Mouse (Mus musculus): Measurements from ENCODE around the gene Serpinb1a. TPM values are rescaled to one million over a fixed set of nuclear protein-coding genes. Genes with fewer than 3 reads are reported as not detected.

Serpinb1a gene
- polyA plus RNA-seq, 1 experiment from 2014 or later: 2.6 TPM

Other genes starting within 250 kb of the Serpinb1a start
- 0.24 and 0.35 TPM in 2 replicates for gene Mylk4, start 67.2 kb downstream of the Serpinb1a start, polyA plus RNA-seq (2014; fragmentation: Nextera tagmentation; extraction: Ambion mirVana)
- gene Wrnip1, start 49.1 kb downstream of the Serpinb1a start, polyA plus RNA-seq (2014; fragmentation: Nextera tagmentation; extraction: Ambion mirVana): 29.9 and 34.6 TPM in 2 replicates
- not detected in 2 replicates for gene D930007J09Rik, start 48.3 kb downstream of the Serpinb1a start, polyA plus RNA-seq (2014; fragmentation: Nextera tagmentation; extraction: Ambion mirVana)
- gene Serpinb1c, start 47.0 kb upstream of the Serpinb1a start, polyA plus RNA-seq (2014; fragmentation: Nextera tagmentation; extraction: Ambion mirVana): not detected in 2 replicates
- gene Serpinb6b, start 114.0 kb upstream of the Serpinb1a start, polyA plus RNA-seq (2014; fragmentation: Nextera tagmentation; extraction: Ambion mirVana): 1.7 and 2.8 TPM in 2 replicates
- 2.0 and 2.7 TPM in 2 replicates for gene Serpinb9, start 152.1 kb upstream of the Serpinb1a start, polyA plus RNA-seq (2014; fragmentation: Nextera tagmentation; extraction: Ambion mirVana)
- 0.37 and 0.40 TPM in 2 replicates for gene Serpinb9b, start 176.2 kb upstream of the Serpinb1a start, polyA plus RNA-seq (2014; fragmentation: Nextera tagmentation; extraction: Ambion mirVana)
- 32.7 and 32.8 TPM in 2 replicates for gene Serpinb1b, start 227.4 kb upstream of the Serpinb1a start, polyA plus RNA-seq (2014; fragmentation: Nextera tagmentation; extraction: Ambion mirVana)

Data from hindbrain, embryonic 14.5 days (tissue).